16 mouse cellular contexts compared by ENCODE assay signal in genomic region chr14:25579597-25579996, GRCm38 (mm10).
DNase-seq lines count a peak whose midpoint lies in the region; ATAC-seq lines count a peak whose summit lies in the region.
"Had no signal": no experiment of that assay in that cellular context is flagged by ENCODE, and none has a peak within 500 bp of the region (broad histone marks: within the 10 kb centered on the region; RNA-seq: fewer than 3 reads in every experiment).

No protein-coding gene starts in this region.

- H3K4me3 ChIP-seq in heart, embryonic 16.5 days (ENCODE audit: low read length) = no peak overlapping the region
- no peak overlapping the region for H3K4me3 ChIP-seq in heart, embryonic 11.5 days (ENCODE audit: low read depth, low read length)
- no peak overlapping the region for H3K4me3 ChIP-seq in embryonic facial prominence, embryonic 10.5 days
- H3K4me3 ChIP-seq in forebrain, embryonic 15.5 days = no peak overlapping the region
- H3K4me3 ChIP-seq in midbrain, embryonic 13.5 days (replicated peaks) = no peak overlapping the region
- H3K4me3 ChIP-seq: erythroblast, embryonic 14.5 days; myocyte had no signal

- 74% methylated on average over 7 of the region's 7 CpGs for WGBS in heart, embryonic 16.5 days
- 87% methylated on average over 7 of the region's 7 CpGs for WGBS in heart, embryonic 11.5 days (ENCODE audit: insufficient replicate concordance)
- 80% methylated on average over 7 of the region's 7 CpGs for WGBS in embryonic facial prominence, embryonic 10.5 days
- 84% methylated on average over 7 of the region's 7 CpGs for WGBS in forebrain, embryonic 15.5 days
- 82% methylated on average over 7 of the region's 7 CpGs for WGBS in midbrain, embryonic 13.5 days

- no peaks in the 10 kb centered on the region for H3K9me3 ChIP-seq in heart, embryonic 16.5 days (replicated peaks; ENCODE audit: control insufficient read depth, low read length)
- H3K9me3 ChIP-seq in heart, embryonic 11.5 days (replicated peaks; ENCODE audit: control insufficient read depth, low read length) = no peaks in the 10 kb centered on the region
- H3K9me3 ChIP-seq in embryonic facial prominence, embryonic 10.5 days = no peaks in the 10 kb centered on the region
- H3K9me3 ChIP-seq in forebrain, embryonic 15.5 days = no peaks in the 10 kb centered on the region
- H3K9me3 ChIP-seq in midbrain, embryonic 13.5 days = no peaks in the 10 kb centered on the region

- no peaks in the 10 kb centered on the region for H3K27me3 ChIP-seq in heart, embryonic 16.5 days (ENCODE audit: control insufficient read depth, insufficient read depth, low read length)
- H3K27me3 ChIP-seq in heart, embryonic 11.5 days (ENCODE audit: control insufficient read depth, insufficient read depth, low read length) = no peaks in the 10 kb centered on the region
- no peaks in the 10 kb centered on the region for H3K27me3 ChIP-seq in embryonic facial prominence, embryonic 10.5 days (replicated peaks; ENCODE audit: low read depth, poor library complexity, severe bottlenecking)
- H3K27me3 ChIP-seq in forebrain, embryonic 15.5 days = no peaks in the 10 kb centered on the region
- no peaks in the 10 kb centered on the region for H3K27me3 ChIP-seq in midbrain, embryonic 13.5 days

- peak overlapping the region; percentile 50 for H3K27ac ChIP-seq in heart, embryonic 16.5 days (ENCODE audit: low read length)
- no peak overlapping the region for H3K27ac ChIP-seq in heart, embryonic 11.5 days (ENCODE audit: low read depth, low read length)
- peak overlapping the region; percentile 40; the same call in 1 of the 2 replicates for H3K27ac ChIP-seq in embryonic facial prominence, embryonic 10.5 days (replicated peaks)
- 0 out of 2 replicates have a peak overlapping the region, but pooled peaks have one; percentile 27 for H3K27ac ChIP-seq in forebrain, embryonic 15.5 days (replicated peaks)
- peak overlapping the region; percentile 61 for H3K27ac ChIP-seq in midbrain, embryonic 13.5 days

- DNase-seq in embryonic facial prominence, embryonic 10.5 days (ENCODE audit: low spot score) = no peak
- DNase-seq in urinary bladder, postnatal 4 days (ENCODE audit: low spot score in 2 of 2) = no peak
- no peak for DNase-seq in cerebellum, adult 11 months
- DNase-seq: cerebellum, adult 2 months; embryo, embryonic 11 days; kidney, postnatal 25 days; layer of hippocampus, postnatal 36 days; liver, postnatal 0 days had no signal

- peaks cover 40% of the 10 kb centered on the region for H3K36me3 ChIP-seq in heart, embryonic 16.5 days (ENCODE audit: control insufficient read depth, insufficient read depth)
- H3K36me3 ChIP-seq in heart, embryonic 11.5 days (ENCODE audit: control insufficient read depth, insufficient read depth, low read length) = peaks cover 32% of the 10 kb centered on the region
- peaks cover 100% of the 10 kb centered on the region for H3K36me3 ChIP-seq in embryonic facial prominence, embryonic 10.5 days (replicated peaks)
- peaks cover 32% of the 10 kb centered on the region for H3K36me3 ChIP-seq in forebrain, embryonic 15.5 days
- H3K36me3 ChIP-seq in midbrain, embryonic 13.5 days = peaks cover 67% of the 10 kb centered on the region

- H3K4me2 ChIP-seq in heart, embryonic 16.5 days (ENCODE audit: low read depth, low read length) = no peak overlapping the region
- no peak overlapping the region for H3K4me2 ChIP-seq in heart, embryonic 11.5 days
- H3K4me2 ChIP-seq in forebrain, embryonic 15.5 days (replicated peaks) = no peak overlapping the region
- no peak overlapping the region for H3K4me2 ChIP-seq in midbrain, embryonic 13.5 days (replicated peaks)

- no peak for ATAC-seq in heart, embryonic 16.5 days (replicated peaks; ENCODE audit: extremely low read depth, insufficient read depth, low FRiP score)
- no peak for ATAC-seq in heart, embryonic 11.5 days (replicated peaks; ENCODE audit: insufficient number of reproducible peaks, low FRiP score, low TSS enrichment)
- no peak for ATAC-seq in forebrain, embryonic 15.5 days (replicated peaks)
- no peak for ATAC-seq in midbrain, embryonic 13.5 days
- ATAC-seq: CD4-positive, CD25-positive, alpha-beta regulatory T cell, adult 4 months; intestine, postnatal 0 days; liver, postnatal 0 days had no signal

- peaks cover 41% of the 10 kb centered on the region for H3K4me1 ChIP-seq in heart, embryonic 16.5 days (ENCODE audit: control insufficient read depth, insufficient read depth, low read length)
- H3K4me1 ChIP-seq in heart, embryonic 11.5 days (ENCODE audit: control insufficient read depth, insufficient read depth, low read length) = peaks cover 25% of the 10 kb centered on the region
- peaks cover 49% of the 10 kb centered on the region for H3K4me1 ChIP-seq in embryonic facial prominence, embryonic 10.5 days
- peaks cover 29% of the 10 kb centered on the region for H3K4me1 ChIP-seq in forebrain, embryonic 15.5 days
- H3K4me1 ChIP-seq in midbrain, embryonic 13.5 days (replicated peaks) = peaks cover 75% of the 10 kb centered on the region

- H3K9ac ChIP-seq in heart, embryonic 16.5 days (ENCODE audit: low read length) = no peak overlapping the region
- no peak overlapping the region for H3K9ac ChIP-seq in heart, embryonic 11.5 days (ENCODE audit: low read depth, low read length)
- H3K9ac ChIP-seq in forebrain, embryonic 15.5 days (replicated peaks) = no peak overlapping the region
- H3K9ac ChIP-seq in midbrain, embryonic 13.5 days (replicated peaks) = peak overlapping the region; percentile 36; the same call in 1 of the 2 replicates
- H3K9ac ChIP-seq: liver, postnatal 0 days had no signal
